Mouse (Mus musculus) CH12.LX (cell line): Measurements from ENCODE around the gene Gm26897. TPM values are rescaled to one million over a fixed set of nuclear protein-coding genes. Genes with fewer than 3 reads are reported as not detected.
A peak's percentile ranks its signal among the peaks of the same experiment; 100 is the strongest.

Experiments
- DNase-seq: peaks from one replicate; pipeline ENCODE4 v3.0.0-alpha.2; 2013; ENCODE audit errors: extremely low read depth
- H3K27ac ChIP-seq: 2 replicates; pipeline ENCODE4 v1.5.1; 2012; ENCODE audit warnings: low read depth, mild to moderate bottlenecking, control low read depth, moderate library complexity; ENCODE audit not compliant: insufficient read depth
- H3K27me3 ChIP-seq: replicated peaks from 2 replicates; pipeline ENCODE3; 2012; ENCODE audit warnings: inconsistent platforms
- H3K36me3 ChIP-seq, 2 experiments: replicated peaks in 1 of 2; 2 replicates each; pipeline versions ENCODE3 to v1.6.1; 2012; ENCODE audit warnings: inconsistent platforms in 1 of 2, low read length in 1 of 2, mild to moderate bottlenecking in 1 of 2, mixed read lengths in 1 of 2, moderate library complexity in 1 of 2; ENCODE audit not compliant: control insufficient read depth in 1 of 2, insufficient read depth in 1 of 2
- H3K4me1 ChIP-seq, 2 experiments: 2 replicates each; pipeline ENCODE4 v1.6.1; 2012; ENCODE audit warnings: inconsistent platforms in 1 of 2, moderate library complexity in 1 of 2; ENCODE audit not compliant: insufficient read depth in 2 of 2, control insufficient read depth in 1 of 2
- H3K4me2 ChIP-seq: 2 replicates; pipeline ENCODE4 v1.6.1; 2012; ENCODE audit warnings: low read depth, mild to moderate bottlenecking, control low read depth; ENCODE audit not compliant: poor library complexity, insufficient read depth, severe bottlenecking
- H3K4me3 ChIP-seq, 3 experiments: fragments of 150-350 bp in 1 of 3; sonication (generic) in 1 of 3; replicated peaks in 1 of 3; 2 replicates each; pipeline versions ENCODE3 to v1.5.1; 2011 to 2012; ENCODE audit warnings: low read depth in 2 of 3, low read length in 2 of 3, mild to moderate bottlenecking in 2 of 3, moderate library complexity in 2 of 3, control low read depth in 1 of 3, improper control_type of control experiment in 1 of 3, inconsistent platforms in 1 of 3, mixed read lengths in 1 of 3; ENCODE audit not compliant: poor library complexity in 1 of 3
- H3K79me2 ChIP-seq: replicated peaks from 2 replicates; pipeline ENCODE4 v1.6.1; 2012; ENCODE audit warnings: mild to moderate bottlenecking, moderate library complexity; ENCODE audit not compliant: control insufficient read depth, poor library complexity, insufficient read depth, severe bottlenecking; ENCODE audit errors: extremely low read depth
- H3K9ac ChIP-seq: 2 replicates; pipeline ENCODE4 v1.6.1; 2012; ENCODE audit warnings: low read depth, mild to moderate bottlenecking, control low read depth, moderate library complexity; ENCODE audit not compliant: insufficient read depth
- H3K9me3 ChIP-seq: replicated peaks from 2 replicates; pipeline ENCODE3; 2012; ENCODE audit warnings: low read length, inconsistent platforms, mixed read lengths
- CHD1 ChIP-seq: IDR thresholded peaks from 2 replicates; pipeline ENCODE4 v1.6.1; 2012; ENCODE audit warnings: low read depth, low read length, improper control_type of control experiment, inconsistent platforms
- CTCF ChIP-seq, 2 experiments: IDR thresholded peaks in 1 of 2; conservative IDR thresholded peaks in 1 of 2; 2 replicates each; pipeline ENCODE4 v1.5.1; 2011 to 2012; ENCODE audit warnings: low read depth in 2 of 2, low read length in 2 of 2, improper control_type of control experiment in 1 of 2, inconsistent platforms in 1 of 2, mild to moderate bottlenecking in 1 of 2, moderate library complexity in 1 of 2
- GABPA ChIP-seq: IDR thresholded peaks from 2 replicates; pipeline ENCODE4 v1.6.1; 2012; ENCODE audit warnings: low read depth, low read length, improper control_type of control experiment, inconsistent platforms; ENCODE audit not compliant: insufficient replicate concordance
- JUN ChIP-seq: IDR thresholded peaks from 2 replicates; pipeline ENCODE4 v1.6.1; 2011; ENCODE audit warnings: low read depth, mild to moderate bottlenecking, low read length, improper control_type of control experiment, moderate library complexity; ENCODE audit not compliant: insufficient read depth
- KAT2A ChIP-seq: IDR thresholded peaks from 2 replicates; pipeline ENCODE4 v1.6.1; 2012; ENCODE audit warnings: low read length, improper control_type of control experiment, inconsistent platforms; ENCODE audit not compliant: insufficient replicate concordance
- MAFK ChIP-seq: IDR thresholded peaks from 2 replicates; pipeline ENCODE4 v1.6.1; 2011; ENCODE audit warnings: low read length, improper control_type of control experiment; ENCODE audit not compliant: insufficient replicate concordance
- MAX ChIP-seq: IDR thresholded peaks from 2 replicates; pipeline ENCODE4 v1.6.1; 2011; ENCODE audit warnings: low read length, improper control_type of control experiment
- MEF2A ChIP-seq: IDR thresholded peaks from 2 replicates; pipeline ENCODE4 v1.6.1; 2014; ENCODE audit warnings: low read depth, mild to moderate bottlenecking, inconsistent platforms, low read length, improper control_type of control experiment, borderline replicate concordance
- MXI1 ChIP-seq: IDR thresholded peaks from 2 replicates; pipeline ENCODE4 v1.6.1; 2011; ENCODE audit warnings: mild to moderate bottlenecking, low read depth, low read length, improper control_type of control experiment
- MYC ChIP-seq: IDR thresholded peaks from 2 replicates; pipeline ENCODE4 v1.6.1; 2011; ENCODE audit warnings: low read depth, mild to moderate bottlenecking, improper control_type of control experiment, low read length
- NELFE ChIP-seq: IDR thresholded peaks from 2 replicates; pipeline ENCODE4 v1.6.1; 2011; ENCODE audit warnings: low read depth, low read length, improper control_type of control experiment
- NRF1 ChIP-seq: IDR thresholded peaks from 2 replicates; pipeline ENCODE4 v1.6.1; 2014; ENCODE audit warnings: low read depth, mild to moderate bottlenecking, inconsistent platforms, low read length, improper control_type of control experiment, moderate library complexity
- PAX5 ChIP-seq: IDR thresholded peaks from 2 replicates; pipeline ENCODE4 v1.6.1; 2012; ENCODE audit warnings: low read length, inconsistent platforms, mixed read lengths
- POLR2A ChIP-seq: IDR thresholded peaks from 2 replicates; pipeline ENCODE4 v1.6.1; 2011; ENCODE audit warnings: low read depth, mild to moderate bottlenecking, improper control_type of control experiment, low read length
- RAD21 ChIP-seq: IDR thresholded peaks from 2 replicates; pipeline ENCODE4 v1.6.1; 2011; ENCODE audit warnings: low read depth, mild to moderate bottlenecking, low read length, improper control_type of control experiment, moderate library complexity
- RCOR1 ChIP-seq: conservative IDR thresholded peaks from 2 replicates; pipeline ENCODE4 v1.6.1; 2012; ENCODE audit warnings: low read depth, mild to moderate bottlenecking, inconsistent platforms, low read length, improper control_type of control experiment
- TBP ChIP-seq: conservative IDR thresholded peaks from 2 replicates; pipeline ENCODE4 v1.6.1; 2011; ENCODE audit warnings: low read depth, low read length, improper control_type of control experiment
- TCF12 ChIP-seq: IDR thresholded peaks from 2 replicates; pipeline ENCODE4 v1.6.1; 2014; ENCODE audit warnings: low read depth, mild to moderate bottlenecking, inconsistent platforms, low read length, improper control_type of control experiment
- USF2 ChIP-seq: conservative IDR thresholded peaks from 2 replicates; pipeline ENCODE4 v1.6.1; 2011; ENCODE audit warnings: low read depth, low read length, improper control_type of control experiment
- ZKSCAN1 ChIP-seq: IDR thresholded peaks from 2 replicates; pipeline ENCODE4 v1.6.1; 2012; ENCODE audit warnings: low read depth, inconsistent platforms, low read length, improper control_type of control experiment, borderline replicate concordance
- ZMIZ1 ChIP-seq: IDR thresholded peaks from 2 replicates; pipeline ENCODE4 v1.6.1; 2012; ENCODE audit warnings: low read depth, mild to moderate bottlenecking, inconsistent platforms, low read length, improper control_type of control experiment
- ZNF384 ChIP-seq: IDR thresholded peaks from 2 replicates; pipeline ENCODE4 v1.6.1; 2012; ENCODE audit warnings: low read depth, low read length, improper control_type of control experiment, inconsistent platforms
- dilution Hi-C: fragments of 300-500 bp; cut with MboI; formaldehyde crosslinking; loops from 2 replicates; pipeline ENCODE4 v1.14.3; 2020; ENCODE audit warnings: low sequenced_read_pairs; ENCODE audit not compliant: extremely low pct_unique_long_range_greater_than_20kb, extremely low pct_ligation_motif_present
- in situ Hi-C: fragments of 300-500 bp; cut with MboI; formaldehyde crosslinking; loops from 3 replicates; pipeline ENCODE4 v1.14.3; 2019; ENCODE audit warnings: low sequenced_read_pairs, low pct_ligation_motif_present, low pct_unique_long_range_greater_than_20kb, mixed read lengths
- polyA plus RNA-seq: library from polyadenylated mRNA; unstranded; fragments of >175 nt; gene quantifications from 2 replicates; pipeline ENCODE4 v1.2.1, GENCODE M21; 2012; ENCODE audit warnings: low read depth; ENCODE audit not compliant: insufficient read length
- total RNA-seq, 2 experiments: library from RNA; depleted of rRNA; stranded (reverse); fragments of 300-350 nt in 1 of 2; fragments of >200 nt in 1 of 2; gene quantifications; 2 replicates each; pipeline ENCODE4 v1.2.3; 2012 to 2014

The Gm26897 gene
- total and polyA plus RNA-seq, 3 experiments: not detected

GRCm38 (mm10) chr5:111724713-111725112, 9.0 kb upstream of the Gm26897 start:
- H3K4me1 ChIP-seq: no peaks in the 10 kb centered on the region
- TF ChIP-seq MAX (no peak), RAD21 (no peak), PAX5 (no peak)
- H3K79me2 ChIP-seq: no peaks in the 10 kb centered on the region
- H3K9ac ChIP-seq: no peak overlapping the region
- no peak for DNase-seq
- no peak overlapping the region for H3K4me3 ChIP-seq
- no peaks in the 10 kb centered on the region for H3K27me3 ChIP-seq
- no peak overlapping the region for H3K4me2 ChIP-seq
- H3K36me3 ChIP-seq: no peaks in the 10 kb centered on the region
- dilution Hi-C loops: no loop called here
- in situ Hi-C loops: no loop called here
- H3K27ac ChIP-seq: no peak overlapping the region
- H3K9me3 ChIP-seq: peaks cover 87% of the 10 kb centered on the region

DNA sequence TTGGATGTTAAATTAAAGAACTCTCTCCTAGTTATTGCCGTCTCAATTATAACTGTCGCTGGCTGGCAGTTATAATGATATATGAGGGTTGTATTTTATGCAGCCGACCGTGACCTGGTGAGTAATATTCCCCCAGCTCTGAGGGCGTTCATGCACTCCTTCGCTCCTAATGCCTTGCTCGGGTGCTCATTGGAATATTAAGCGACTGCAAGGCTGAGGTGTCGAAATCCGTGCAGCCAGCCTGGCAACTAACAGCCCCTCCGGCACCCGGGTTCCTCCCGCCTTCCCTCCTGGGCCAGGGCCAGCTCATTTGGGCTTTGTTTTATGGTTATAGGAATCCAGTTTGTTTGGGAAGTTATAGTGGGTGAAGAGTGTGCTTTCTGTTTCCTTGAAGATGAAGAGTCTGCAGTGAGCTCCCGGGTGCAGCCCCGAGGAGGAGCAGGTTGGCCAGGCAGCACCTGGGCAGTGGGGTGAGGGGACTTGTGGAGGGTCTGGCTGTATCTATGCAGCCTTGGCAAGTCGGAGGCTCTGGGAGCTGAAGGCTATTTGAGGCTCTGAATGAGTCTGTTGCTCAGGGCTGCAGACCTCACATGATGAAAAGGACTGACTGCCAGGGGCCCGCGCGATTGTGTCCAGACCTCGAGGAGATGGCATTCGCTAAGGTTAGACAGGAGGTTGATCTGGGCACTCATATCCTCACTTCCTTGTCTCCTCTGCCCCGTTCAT, 8.4 kb upstream of the Gm26897 start:
- H3K9me3 ChIP-seq: peaks cover 86% of the 10 kb centered on the region
- dilution Hi-C loops: no loop called here

DNA sequence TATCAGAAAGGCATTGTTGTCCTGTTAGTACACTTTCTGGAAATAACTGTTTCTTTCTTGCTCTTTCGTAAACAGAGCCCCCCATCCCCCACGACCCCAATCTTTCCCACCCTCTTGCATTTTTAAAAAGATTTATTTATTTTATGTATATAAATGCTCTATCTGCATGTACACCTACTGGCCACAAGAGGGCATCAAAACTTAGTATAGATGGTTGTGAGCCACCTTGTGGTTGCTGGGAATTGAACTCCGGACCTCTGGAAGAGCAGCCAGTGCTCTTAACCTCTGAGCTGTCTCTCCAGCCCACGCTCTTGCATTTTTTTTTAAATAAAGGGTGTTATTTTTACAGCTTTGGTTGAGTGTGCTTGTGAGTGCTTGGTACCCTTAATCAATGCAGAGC, 5.3 kb upstream of the Gm26897 start:
- H3K4me1 ChIP-seq: no peaks in the 10 kb centered on the region
- dilution Hi-C loops (no loop called here), in situ Hi-C loops (no loop called here)
- H3K9ac ChIP-seq: no peak overlapping the region
- H3K9me3 ChIP-seq: peaks cover 85% of the 10 kb centered on the region
- no peaks in the 10 kb centered on the region for H3K79me2 ChIP-seq
- H3K27me3 ChIP-seq: no peaks in the 10 kb centered on the region
- H3K4me2 ChIP-seq: no peak overlapping the region
- TF ChIP-seq CTCF (conservative IDR thresholded peaks at IDR 0.05 in 1 of 2, IDR thresholded peaks at IDR 0.05 in 1 of 2; ENCODE audit: low read depth in 2 of 2, low read length in 2 of 2) (0 out of 4 replicates have a peak, but pooled peaks of 1 of the 2 experiments have one; percentile 11), POLR2A (no peak), USF2 (no peak), MYC (no peak), PAX5 (no peak)
- H3K4me3 ChIP-seq: no peak overlapping the region
- DNase-seq: no peak
- no peaks in the 10 kb centered on the region for H3K36me3 ChIP-seq
- no peak overlapping the region for H3K27ac ChIP-seq

More for the DNA sequence above, 8.4 kb upstream of the Gm26897 start:
- no peak for DNase-seq
- no peak overlapping the region for H3K4me3 ChIP-seq
- no peaks in the 10 kb centered on the region for H3K79me2 ChIP-seq
- H3K36me3 ChIP-seq: no peaks in the 10 kb centered on the region
- no peaks in the 10 kb centered on the region for H3K4me1 ChIP-seq
- in situ Hi-C loops: no loop called here
- no peak overlapping the region for H3K27ac ChIP-seq
- TF ChIP-seq ZNF384 (no peak), ZKSCAN1 (no peak), MXI1 (no peak), NELFE (no peak), MAFK (no peak), GABPA (no peak), JUN (no peak), RCOR1 (no peak), ZMIZ1 (no peak), TBP (no peak), KAT2A (no peak), CHD1 (no peak), MAX (no peak), NRF1 (no peak), MEF2A (no peak), POLR2A (no peak), TCF12 (no peak)
- no peaks in the 10 kb centered on the region for H3K27me3 ChIP-seq
- H3K4me2 ChIP-seq: no peak overlapping the region
- H3K9ac ChIP-seq: no peak overlapping the region
